Mouse (Mus musculus): ENCODE results near the gene Akap9.
A peak's percentile ranks its signal among the peaks of the same experiment; 100 is the strongest.
"Not testable (repeated sequence)": the region's sequence is repeated elsewhere in the genome, so short reads cannot be mapped to it uniquely, and the experiment has no call there.

The Akap9 gene

GRCm38 (mm10) chr5:3969114-3969513, 41.3 kb downstream of the Akap9 start:
- DNase-seq (ENCODE audit: low read depth): no peak

DNA sequence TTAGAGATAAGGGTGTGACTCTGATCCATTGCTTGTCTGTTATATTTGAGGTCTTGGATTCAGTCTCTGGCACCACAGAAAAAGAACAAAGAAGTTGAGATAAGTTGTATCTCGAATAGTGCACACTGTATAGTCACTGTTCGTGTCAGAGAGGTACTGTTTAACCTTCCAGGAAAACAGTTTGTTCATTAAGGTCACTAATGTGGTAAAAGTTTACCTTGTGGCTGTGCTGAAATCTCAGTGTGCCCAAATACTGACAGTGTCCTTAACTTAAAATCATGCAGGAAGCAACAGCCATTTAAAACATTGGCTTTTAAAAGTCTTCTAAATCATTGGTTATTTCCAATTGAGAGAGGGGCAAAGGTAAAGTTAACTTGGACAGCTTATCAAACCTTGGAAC, 43.1 kb downstream of the Akap9 start:
- no peak for DNase-seq (ENCODE audit: low read depth)

DNA sequence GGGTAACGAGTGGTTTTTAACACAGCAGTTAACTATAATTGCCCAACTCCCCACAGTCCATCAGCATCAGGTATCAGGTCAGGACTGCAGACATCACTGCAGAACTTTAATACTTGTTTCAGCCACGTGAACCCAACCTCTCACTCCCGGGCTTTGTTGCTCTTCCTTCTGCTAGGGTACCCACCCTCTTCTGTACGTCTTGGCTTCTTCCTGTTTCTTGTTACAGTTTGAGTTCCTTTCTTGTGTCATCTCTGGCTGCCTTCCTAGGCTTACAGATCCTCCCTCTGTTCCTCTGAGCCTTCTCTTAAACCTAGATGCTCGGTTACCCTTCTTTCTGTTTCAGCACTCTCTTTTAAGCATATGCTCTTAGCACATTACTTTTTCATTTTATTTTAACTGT, 45.9 kb downstream of the Akap9 start:
- no peak for DNase-seq (ENCODE audit: low read depth)

GRCm38 (mm10) chr5:3974896-3975295, 47.0 kb downstream of the Akap9 start:
- DNase-seq (ENCODE audit: low read depth): no peak

GRCm38 (mm10) chr5:3976111-3976510, 48.3 kb downstream of the Akap9 start:
- DNase-seq (ENCODE audit: low read depth): no peak

DNA sequence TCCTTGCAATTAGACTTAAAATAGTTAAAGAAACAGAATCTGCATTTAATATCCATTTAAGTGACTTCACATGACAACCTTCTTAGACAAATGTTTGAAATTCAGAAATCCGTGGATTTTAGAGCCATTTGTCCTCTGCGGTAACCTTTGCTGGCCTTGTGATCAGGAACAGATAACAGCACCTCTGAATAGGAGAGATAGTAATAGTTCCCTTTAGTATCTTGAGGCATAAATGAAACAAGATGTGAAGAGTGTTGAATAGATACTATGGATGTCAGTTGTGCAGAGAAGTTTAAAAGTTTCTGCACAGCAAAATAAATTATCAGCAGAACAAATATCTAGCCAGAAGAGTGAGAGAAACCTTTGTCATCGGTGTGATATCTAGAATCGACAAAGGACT, 50.0 kb downstream of the Akap9 start:
- no peak for DNase-seq (ENCODE audit: low read depth)

- no peak for DNase-seq (ENCODE audit: low read depth)
These were observed 61.8 kb downstream of the Akap9 start for GRCm38 (mm10) chr5:3989608-3990007.

GRCm38 (mm10) chr5:3990499-3990898, 62.6 kb downstream of the Akap9 start:
- DNase-seq (ENCODE audit: low read depth): no peak

DNA sequence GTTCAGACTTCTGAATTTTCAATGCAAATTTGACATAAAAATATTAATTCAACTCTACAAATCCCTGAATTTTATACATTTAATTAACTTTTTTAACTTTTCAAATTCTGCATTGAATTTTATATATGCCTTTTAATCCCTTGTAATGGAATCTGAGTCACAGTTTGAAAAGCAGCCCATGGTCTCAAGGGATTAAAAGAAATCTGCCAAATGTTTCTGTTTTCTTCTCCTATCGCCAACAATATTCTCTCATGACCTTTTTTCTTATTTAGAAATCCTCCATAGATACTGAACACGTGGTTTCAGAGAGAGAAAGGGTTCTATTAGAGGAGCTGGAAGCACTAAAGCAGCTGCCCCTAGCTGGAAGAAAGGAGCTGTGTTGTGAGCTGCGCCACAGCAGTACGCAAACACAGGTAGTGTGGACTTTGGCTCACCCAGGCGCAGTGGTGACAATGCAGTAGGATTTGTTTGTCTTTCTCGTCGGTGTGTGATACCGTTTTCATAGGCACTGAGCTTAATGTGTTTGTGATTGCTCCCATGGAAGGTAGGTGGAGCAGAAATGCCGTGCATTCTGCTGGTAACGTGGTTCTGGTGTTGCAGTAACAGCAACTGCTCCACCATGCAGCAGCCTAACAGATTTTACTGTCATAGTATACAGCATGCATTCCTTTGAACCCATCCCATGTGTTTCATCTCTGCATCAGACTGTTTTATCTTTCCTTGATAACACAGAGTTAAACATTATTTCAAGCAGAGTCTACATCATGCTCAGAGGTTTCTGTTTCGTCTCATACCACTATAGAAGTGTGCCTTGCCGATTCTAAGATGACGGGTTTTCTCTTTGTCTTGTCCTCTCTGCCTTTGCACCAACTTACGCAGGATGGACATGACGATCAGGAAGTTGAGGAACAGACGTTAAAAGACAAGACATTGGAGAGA, 76.9 kb downstream of the Akap9 start:
- DNase-seq (ENCODE audit: low read depth): no peak

DNA sequence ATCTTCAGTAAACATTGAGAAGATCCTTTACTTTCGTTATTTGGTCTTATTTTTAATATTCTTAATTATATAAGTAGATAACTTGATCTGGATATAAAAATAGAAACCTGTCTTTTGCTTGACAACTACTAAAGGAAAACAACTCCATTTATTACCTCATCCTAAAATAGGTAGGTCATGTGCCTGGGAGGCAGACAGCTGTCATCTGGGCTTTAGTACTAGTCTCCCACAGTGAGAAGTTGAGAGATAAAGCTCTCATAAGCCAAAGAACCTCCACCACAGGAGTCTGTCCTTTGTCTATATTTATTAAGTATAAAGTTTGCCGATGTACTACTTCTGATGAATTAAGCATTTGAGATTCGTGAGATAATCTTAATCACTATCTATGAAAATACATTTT, 78.8 kb downstream of the Akap9 start:
- no peak for DNase-seq (ENCODE audit: low read depth)

DNA sequence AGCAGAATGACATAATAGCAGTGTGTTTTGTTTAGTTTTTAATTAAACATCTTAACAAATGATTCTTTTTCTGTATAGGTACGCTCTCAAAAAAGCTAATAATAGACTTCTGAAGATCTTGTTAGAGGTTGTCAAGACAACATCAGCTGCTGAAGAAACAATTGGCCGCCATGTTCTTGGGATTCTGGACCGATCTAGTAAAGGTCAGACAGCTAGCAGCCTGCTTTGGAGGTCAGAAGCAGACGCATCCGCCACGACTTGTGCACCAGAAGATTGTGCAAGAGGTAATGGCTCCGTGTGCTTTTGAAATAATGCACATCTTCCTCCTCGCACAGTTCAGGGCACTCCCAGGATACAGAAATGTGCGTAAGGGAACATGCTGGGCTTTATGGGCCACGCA, 80.4 kb downstream of the Akap9 start:
- DNase-seq (ENCODE audit: low read depth): no peak

- DNase-seq (ENCODE audit: low read depth): no peak
These were observed 81.7 kb downstream of the Akap9 start for GRCm38 (mm10) chr5:4009540-4009939.

DNA sequence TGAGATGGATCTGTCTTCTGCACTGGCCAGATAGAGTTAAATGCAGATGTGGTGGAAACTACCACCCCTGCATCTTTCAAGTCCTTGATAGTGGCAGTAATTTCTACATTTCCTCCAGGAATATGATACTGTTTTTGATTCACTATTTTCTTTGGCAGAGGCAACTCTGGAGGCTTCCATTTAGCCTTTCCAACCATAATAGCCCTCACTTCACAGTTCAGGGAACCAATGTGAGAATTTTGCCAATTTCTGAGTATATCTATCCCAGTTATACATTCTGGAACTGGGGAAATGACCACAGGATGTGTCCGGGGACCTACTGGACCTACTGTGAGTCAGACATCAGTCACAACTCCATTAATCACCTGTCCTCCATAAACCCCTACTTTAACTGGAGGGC, 89.8 kb downstream of the Akap9 start:
- DNase-seq (ENCODE audit: low read depth): not testable (repeated sequence)

GRCm38 (mm10) chr5:4019377-4019776, 91.5 kb downstream of the Akap9 start:
- no peak for DNase-seq (ENCODE audit: low read depth)

- DNase-seq (ENCODE audit: low read depth): no peak
These were observed 92.2 kb downstream of the Akap9 start for GRCm38 (mm10) chr5:4020018-4020417.

DNA sequence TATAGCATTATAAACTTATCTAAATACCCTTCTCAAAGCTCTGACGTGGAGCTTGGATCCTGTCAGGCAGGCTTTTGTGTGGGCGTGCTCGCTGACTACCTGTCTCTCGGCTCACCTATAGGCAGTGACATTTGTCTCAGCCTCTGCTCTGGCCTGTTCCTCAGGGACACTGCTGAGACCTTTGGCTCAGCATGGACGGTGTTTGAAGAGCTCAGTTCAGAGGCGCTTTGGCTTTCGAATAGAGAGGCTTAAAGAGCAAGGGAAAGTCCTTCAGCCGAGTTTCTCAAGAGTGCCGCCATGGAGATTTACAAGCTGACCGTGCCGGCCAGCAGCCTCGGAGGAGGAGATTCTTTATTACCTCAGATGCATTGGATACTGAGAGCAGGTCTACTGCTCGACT, 95.3 kb downstream of the Akap9 start:
- no peak for DNase-seq (ENCODE audit: low read depth)

DNA sequence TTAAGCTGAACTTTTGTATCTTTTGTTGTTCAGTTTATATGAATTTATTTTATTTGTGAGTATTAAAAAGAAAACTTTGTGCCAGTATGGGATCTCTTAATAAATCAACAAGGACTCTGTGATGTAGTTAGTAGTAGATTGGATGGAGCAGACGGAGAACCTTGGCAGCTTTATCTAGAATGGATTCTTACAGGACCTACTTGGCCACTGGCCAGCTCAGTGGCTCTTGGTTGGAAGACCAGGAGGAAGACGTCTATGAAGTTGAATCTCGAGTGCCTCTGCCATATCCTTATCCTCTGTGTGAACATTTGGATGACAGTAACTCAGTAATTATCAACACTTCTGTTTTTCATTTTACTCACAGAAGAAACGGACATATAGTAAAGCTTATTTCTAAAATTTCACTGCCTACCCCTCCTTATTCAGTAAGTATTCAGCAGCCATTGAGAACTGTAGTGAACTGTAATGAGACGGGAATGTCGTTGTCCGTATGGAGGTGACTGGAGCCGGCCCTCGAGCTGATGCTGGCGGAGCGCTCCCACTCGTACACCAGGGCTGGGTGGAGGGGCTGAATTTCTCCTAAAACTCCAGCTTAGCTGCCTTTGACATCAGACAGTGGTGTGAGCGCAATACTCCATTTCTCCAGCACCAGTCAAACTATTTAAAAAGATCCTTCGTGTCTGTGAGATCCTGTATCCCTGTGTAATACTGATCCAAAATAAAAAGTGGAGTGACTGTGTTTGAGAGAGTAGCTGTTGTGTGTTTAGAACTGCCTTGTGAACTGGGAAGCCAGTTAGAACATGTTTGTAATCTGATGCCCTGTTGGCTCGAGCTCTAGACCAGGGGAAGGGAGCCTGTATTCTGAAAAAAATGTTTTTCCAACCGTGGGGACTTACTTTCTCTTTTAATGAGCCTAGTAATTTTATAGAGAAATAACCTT, 96.2 kb downstream of the Akap9 start:
- DNase-seq (ENCODE audit: low read depth): no peak

GRCm38 (mm10) chr5:4024727-4025126, 96.9 kb downstream of the Akap9 start:
- no peak for DNase-seq (ENCODE audit: low read depth)

GRCm38 (mm10) chr5:4026336-4026735, 98.5 kb downstream of the Akap9 start:
- not testable (repeated sequence) for DNase-seq (ENCODE audit: low read depth)

- DNase-seq (ENCODE audit: low read depth): no peak
These were observed 100.8 kb downstream of the Akap9 start for GRCm38 (mm10) chr5:4028486-4029173.

- no peak for DNase-seq (ENCODE audit: low read depth)
These were observed 104.0 kb downstream of the Akap9 start for GRCm38 (mm10) chr5:4031846-4032245.

DNA sequence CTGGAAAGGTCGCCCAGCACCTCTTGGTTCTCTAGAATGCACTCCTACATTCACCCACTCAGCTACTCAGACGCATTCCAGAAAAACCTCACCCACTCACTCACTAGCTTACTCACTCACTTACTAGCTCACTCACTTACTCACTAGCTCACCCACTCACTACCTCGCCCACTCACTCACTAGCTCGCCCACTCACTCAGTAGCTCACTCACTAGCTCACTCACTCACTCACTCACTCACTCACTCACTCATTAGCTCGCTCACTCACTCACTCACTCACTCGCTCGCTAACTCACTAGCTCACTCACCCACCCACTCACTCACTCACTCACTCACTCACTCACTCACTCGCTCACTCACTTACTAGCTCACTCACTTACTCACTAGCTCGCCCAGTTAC, 108.8 kb downstream of the Akap9 start:
- DNase-seq (ENCODE audit: low read depth): peak; percentile 2
